Mouse (Mus musculus): ENCODE measurements around the gene Rpgrip1. TPM values are rescaled to one million over a fixed set of nuclear protein-coding genes. Genes with fewer than 3 reads are reported as not detected.

Gene Rpgrip1
- polyA plus RNA-seq, 1 experiment from 2014 or later, result 23.2 TPM

DNA sequence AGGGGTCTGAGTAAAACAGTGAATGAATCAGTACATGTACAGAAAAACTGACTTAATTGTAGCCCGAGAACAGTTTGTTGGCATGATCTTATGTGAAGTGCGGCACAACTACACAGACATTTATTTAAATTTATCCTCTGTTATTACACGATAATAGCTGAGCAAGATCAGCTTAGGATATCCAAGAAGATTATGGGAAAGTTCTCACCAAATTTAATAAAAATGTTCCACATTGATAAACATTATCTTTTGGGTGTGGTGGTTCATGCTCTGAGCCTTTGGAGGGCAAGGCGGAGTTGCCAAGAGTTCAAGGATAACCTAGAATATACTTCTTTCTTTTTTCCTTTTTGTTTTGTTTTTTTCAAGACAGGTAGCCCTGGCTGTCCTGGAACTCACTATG lies 88.9 kb downstream of the Rpgrip1 start:
- no peak overlapping the region for H3K4me2 ChIP-seq (replicated peaks; ENCODE audit: low read depth)
- H3K27me3 ChIP-seq (replicated peaks; ENCODE audit: control insufficient read depth, insufficient read depth, low read length), result no peaks in the 10 kb centered on the region
- TF ChIP-seq CTCF (IDR thresholded peaks at IDR 0.05; ENCODE audit: low read depth), result no peak
- no peak overlapping the region for H3K4me3 ChIP-seq (ENCODE audit: low read depth, low read length)
- H3K9ac ChIP-seq (ENCODE audit: low read depth, low read length), result no peak overlapping the region
- ATAC-seq, result no peak
- H3K36me3 ChIP-seq (ENCODE audit: control insufficient read depth, insufficient read depth), result peaks cover 33% of the 10 kb centered on the region
- H3K9me3 ChIP-seq (ENCODE audit: control insufficient read depth), result no peaks in the 10 kb centered on the region
- no peaks in the 10 kb centered on the region for H3K4me1 ChIP-seq (replicated peaks; ENCODE audit: control insufficient read depth, insufficient read depth, low read length)
- WGBS, result 87% methylated on average over 4 of the region's 4 CpGs
- no peak overlapping the region for H3K27ac ChIP-seq (ENCODE audit: low read depth, low read length)

Other genes starting within 250 kb of the Rpgrip1 start
- 16.9 and 19.7 TPM in 2 replicates for gene Mettl17, start 225.9 kb upstream of the Rpgrip1 start, polyA plus RNA-seq (2015; fragmentation: Nextera tagmentation; extraction: Ambion mirVana)
- 0.38 and 0.57 TPM in 2 replicates for gene Slc39a2, start 217.8 kb upstream of the Rpgrip1 start, polyA plus RNA-seq (2015; fragmentation: Nextera tagmentation; extraction: Ambion mirVana)
- 24.9 and 27.1 TPM in 2 replicates for gene Ndrg2, start 196.5 kb upstream of the Rpgrip1 start, polyA plus RNA-seq (2015; fragmentation: Nextera tagmentation; extraction: Ambion mirVana)
- not detected in 2 replicates for gene Tppp2, start 192.3 kb upstream of the Rpgrip1 start, polyA plus RNA-seq (2015; fragmentation: Nextera tagmentation; extraction: Ambion mirVana)
- gene Rnase13, start 187.9 kb upstream of the Rpgrip1 start, polyA plus RNA-seq (2015; fragmentation: Nextera tagmentation; extraction: Ambion mirVana), result not detected in 2 replicates
- 18.2 and 19.7 TPM in 2 replicates for gene Arhgef40, start 126.0 kb upstream of the Rpgrip1 start, polyA plus RNA-seq (2015; fragmentation: Nextera tagmentation; extraction: Ambion mirVana)
- gene Tmem253, start 95.0 kb upstream of the Rpgrip1 start, polyA plus RNA-seq (2015; fragmentation: Nextera tagmentation; extraction: Ambion mirVana), result 221 and 224 TPM in 2 replicates
- gene Zfp219, start 90.0 kb upstream of the Rpgrip1 start, polyA plus RNA-seq (2015; fragmentation: Nextera tagmentation; extraction: Ambion mirVana), result 11.9 and 12.5 TPM in 2 replicates
- gene Olfr221, start 68.2 kb upstream of the Rpgrip1 start, polyA plus RNA-seq (2015; fragmentation: Nextera tagmentation; extraction: Ambion mirVana), result not detected in 2 replicates
- 153 and 163 TPM in 2 replicates for gene Hnrnpc, start 6.7 kb upstream of the Rpgrip1 start, polyA plus RNA-seq (2015; fragmentation: Nextera tagmentation; extraction: Ambion mirVana)
- gene Supt16, start 86.7 kb downstream of the Rpgrip1 start, polyA plus RNA-seq (2015; fragmentation: Nextera tagmentation; extraction: Ambion mirVana), result 16.6 and 17.1 TPM in 2 replicates
- gene Chd8, start 147.1 kb downstream of the Rpgrip1 start, polyA plus RNA-seq (2015; fragmentation: Nextera tagmentation; extraction: Ambion mirVana), result 15.7 and 17.4 TPM in 2 replicates
- 20.8 and 21.7 TPM in 2 replicates for gene Tox4, start 168.4 kb downstream of the Rpgrip1 start, polyA plus RNA-seq (2015; fragmentation: Nextera tagmentation; extraction: Ambion mirVana)
- gene Rab2b, start 168.8 kb downstream of the Rpgrip1 start, polyA plus RNA-seq (2015; fragmentation: Nextera tagmentation; extraction: Ambion mirVana), result 6.8 and 7.8 TPM in 2 replicates
- 9.2 and 11.8 TPM in 2 replicates for gene Mettl3, start 194.4 kb downstream of the Rpgrip1 start, polyA plus RNA-seq (2015; fragmentation: Nextera tagmentation; extraction: Ambion mirVana)
- 2.4 and 2.7 TPM in 2 replicates for gene Sall2, start 218.1 kb downstream of the Rpgrip1 start, polyA plus RNA-seq (2015; fragmentation: Nextera tagmentation; extraction: Ambion mirVana)
- not detected in 2 replicates for gene Olfr1513, start 245.7 kb downstream of the Rpgrip1 start, polyA plus RNA-seq (2015; fragmentation: Nextera tagmentation; extraction: Ambion mirVana)